Mouse (Mus musculus): ENCODE measurements around the gene 4931428F04Rik. TPM values are rescaled to one million over a fixed set of nuclear protein-coding genes. Genes with fewer than 3 reads are reported as not detected.

The 4931428F04Rik gene
- 46.1 and 50.8 TPM in 2 replicates for polyA plus RNA-seq (2014; fragmentation: Nextera tagmentation; extraction: Ambion mirVana)

DNA sequence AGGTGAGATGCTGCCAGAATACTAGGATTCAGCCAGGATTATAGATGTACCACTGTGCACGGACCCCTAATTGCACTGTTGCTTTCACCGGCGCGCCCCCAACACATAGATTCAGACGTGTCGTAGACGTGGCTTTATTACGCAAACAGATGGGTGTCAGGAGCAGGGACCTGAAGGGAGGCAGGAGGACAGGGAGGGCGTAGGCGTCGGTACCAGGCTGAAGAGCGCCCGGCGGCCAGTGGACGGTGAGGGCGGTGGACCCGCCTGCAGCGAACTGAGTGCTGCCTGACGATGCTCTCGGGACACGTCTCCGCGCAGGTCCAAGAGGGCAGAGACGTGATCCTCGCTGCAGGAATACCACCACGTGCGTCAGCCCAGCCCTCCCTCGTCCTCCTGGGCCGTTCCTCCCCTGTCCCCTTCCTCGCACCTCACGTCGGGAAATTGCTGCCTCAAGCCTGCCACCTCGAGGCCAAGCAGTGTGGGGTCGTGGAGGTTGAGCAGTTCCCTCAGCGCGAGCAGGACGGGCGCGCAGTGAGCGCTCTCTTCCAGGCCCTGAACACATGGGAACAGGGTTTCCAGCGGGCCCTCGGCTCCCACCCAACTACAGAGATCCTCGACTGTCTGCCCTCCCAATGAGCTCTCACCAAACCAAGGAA is at the start of gene 4931428F04Rik:
Gene 4931428F04Rik (minus strand): TSS at position 60 of the 656 bp plus-strand sequence.
- Histone ChIP-seq H3K27ac (ENCODE audit: low read depth, low read length) (peak within 1 kb of the TSS; percentile 67), H3K4me2 (ENCODE audit: low read depth) (peak within 1 kb of the TSS; percentile 74), H3K4me1 (ENCODE audit: control insufficient read depth, insufficient read depth, low read length) (0 out of 2 replicates have a peak, but pooled peaks cover 10% of the 10 kb centered on the region), H3K9me3 (ENCODE audit: control insufficient read depth, low read length) (no peaks in the 10 kb centered on the region), H3K9ac (ENCODE audit: low read length) (peak within 1 kb of the TSS; percentile 72), H3K4me3 (ENCODE audit: low read depth, low read length) (peak within 1 kb of the TSS; percentile 47), H3K27me3 (ENCODE audit: control insufficient read depth, insufficient read depth, low read length) (peaks cover 11% of the 10 kb centered on the region), H3K36me3 (ENCODE audit: control insufficient read depth, insufficient read depth, low read length) (no peaks in the 10 kb centered on the region)
- 2% methylated on average over 38 of the region's 43 CpGs for WGBS
- DNase-seq (ENCODE audit: low spot score) (peak; percentile 72), ATAC-seq (ENCODE audit: insufficient read depth, low FRiP score, low TSS enrichment) (peak; percentile 24)

DNA sequence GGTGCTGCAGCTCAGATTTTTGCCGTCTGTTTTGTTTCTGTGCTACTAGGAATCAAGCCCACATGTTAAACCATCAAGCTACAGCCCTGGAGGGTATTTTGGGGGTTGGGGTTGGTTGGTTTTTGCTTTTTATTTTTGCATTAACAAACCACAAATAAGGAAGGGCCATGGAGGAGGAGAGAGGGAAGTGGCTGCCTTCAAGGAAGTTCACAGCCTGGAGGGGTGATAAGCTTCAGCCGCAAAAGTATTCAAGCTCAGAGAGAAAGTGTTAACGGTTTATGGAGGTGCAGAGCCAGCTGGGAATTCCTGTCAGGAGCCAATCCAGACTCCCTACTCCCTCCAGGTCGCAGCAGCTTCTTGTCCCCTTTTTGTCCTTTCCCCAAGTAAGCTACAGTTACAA is 49.3 kb upstream of the 4931428F04Rik start:
- Histone ChIP-seq H3K4me3 (ENCODE audit: low read depth, low read length) (no peak overlapping the region), H3K27me3 (ENCODE audit: control insufficient read depth, insufficient read depth, low read length) (no peaks in the 10 kb centered on the region), H3K4me2 (ENCODE audit: low read depth) (no peak overlapping the region), H3K9ac (ENCODE audit: low read length) (no peak overlapping the region), H3K4me1 (ENCODE audit: control insufficient read depth, insufficient read depth, low read length) (no peaks in the 10 kb centered on the region), H3K36me3 (ENCODE audit: control insufficient read depth, insufficient read depth, low read length) (no peaks in the 10 kb centered on the region), H3K27ac (ENCODE audit: low read depth, low read length) (no peak overlapping the region), H3K9me3 (ENCODE audit: control insufficient read depth, low read length) (no peaks in the 10 kb centered on the region)
- 50% methylated on average over 4 of the region's 4 CpGs for WGBS
- no peak for ATAC-seq (ENCODE audit: insufficient read depth, low FRiP score, low TSS enrichment)
- no peak for DNase-seq (ENCODE audit: low spot score)

DNA sequence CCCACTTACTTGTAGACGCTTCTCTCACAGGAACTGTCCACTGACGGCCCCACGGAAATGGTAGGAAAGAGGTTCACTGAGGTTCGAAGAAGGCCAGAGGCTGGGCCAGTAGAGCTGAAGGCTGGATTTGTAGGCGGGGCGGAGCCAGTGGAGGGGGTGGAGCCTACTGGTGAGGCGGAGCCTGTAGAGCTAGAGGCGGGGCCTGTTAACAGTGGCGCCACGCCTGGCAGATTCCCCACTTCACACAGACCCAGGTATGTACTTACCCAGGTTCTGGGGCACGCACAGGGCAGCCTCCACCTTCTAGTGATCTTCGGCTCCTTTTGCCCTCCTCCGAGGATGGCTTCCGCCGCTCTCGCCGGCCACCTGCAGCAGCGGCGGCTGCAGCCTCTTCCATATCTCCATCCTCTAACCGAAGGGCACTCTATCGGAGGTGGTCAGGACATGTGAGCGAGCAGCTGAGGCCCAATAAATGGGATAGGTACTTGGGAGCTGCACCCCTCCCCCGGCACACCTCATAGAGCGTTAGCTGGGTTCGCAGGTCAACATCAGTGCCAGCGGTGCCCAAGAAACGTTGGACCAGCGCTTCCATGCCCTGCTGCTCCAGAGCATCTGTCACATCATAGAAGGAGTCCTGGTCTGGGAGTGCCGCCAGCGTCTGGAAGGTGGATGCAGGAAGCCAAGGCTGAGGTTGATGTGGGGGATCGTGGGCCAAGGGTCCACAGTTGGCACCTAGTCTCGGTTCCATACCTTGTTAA is 46.9 kb upstream of the 4931428F04Rik start:
- Histone ChIP-seq H3K4me2 (ENCODE audit: low read depth) (no peak overlapping the region), H3K4me1 (ENCODE audit: control insufficient read depth, insufficient read depth, low read length) (no peaks in the 10 kb centered on the region), H3K27ac (ENCODE audit: low read depth, low read length) (no peak overlapping the region), H3K4me3 (ENCODE audit: low read depth, low read length) (no peak overlapping the region), H3K36me3 (ENCODE audit: control insufficient read depth, insufficient read depth, low read length) (no peaks in the 10 kb centered on the region), H3K9ac (ENCODE audit: low read length) (no peak overlapping the region), H3K9me3 (ENCODE audit: control insufficient read depth, low read length) (no peaks in the 10 kb centered on the region), H3K27me3 (ENCODE audit: control insufficient read depth, insufficient read depth, low read length) (no peaks in the 10 kb centered on the region)
- WGBS = 45% methylated on average over 29 of the region's 32 CpGs
- DNase-seq (ENCODE audit: low spot score) (no peak), ATAC-seq (ENCODE audit: insufficient read depth, low FRiP score, low TSS enrichment) (0 out of 2 replicates have a peak, but pooled peaks have one; percentile 16)

DNA sequence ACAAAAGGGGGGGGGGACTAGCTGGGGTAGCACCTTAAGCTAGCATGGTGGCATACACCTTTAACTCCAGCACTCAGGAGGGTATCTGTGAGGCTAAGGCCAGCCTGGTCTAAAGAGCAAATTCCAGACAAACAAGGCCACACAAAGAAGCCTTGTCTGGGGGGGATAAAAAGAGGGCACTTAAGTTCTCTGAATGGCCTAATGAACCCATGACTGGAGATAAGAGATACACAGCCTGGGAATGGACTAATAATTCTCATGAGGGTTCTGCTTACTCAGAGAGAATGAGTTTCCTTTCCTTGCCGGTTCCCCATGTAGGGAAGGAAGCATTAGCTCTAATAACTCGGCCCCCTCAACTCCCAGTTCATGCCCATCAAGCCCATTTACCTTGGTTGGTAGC is 42.9 kb upstream of the 4931428F04Rik start:
- H3K36me3 ChIP-seq (ENCODE audit: control insufficient read depth, insufficient read depth, low read length) = peaks cover 19% of the 10 kb centered on the region
- H3K4me1 ChIP-seq (ENCODE audit: control insufficient read depth, insufficient read depth, low read length) = no peaks in the 10 kb centered on the region
- no peak overlapping the region for H3K4me3 ChIP-seq (ENCODE audit: low read depth, low read length)
- WGBS = 74% methylated on average over 2 of the region's 2 CpGs
- ATAC-seq (ENCODE audit: insufficient read depth, low FRiP score, low TSS enrichment) (no peak), DNase-seq (ENCODE audit: low spot score) (no peak)
- H3K9me3 ChIP-seq (ENCODE audit: control insufficient read depth, low read length) = no peaks in the 10 kb centered on the region
- no peak overlapping the region for H3K9ac ChIP-seq (ENCODE audit: low read length)
- H3K4me2 ChIP-seq (ENCODE audit: low read depth) = no peak overlapping the region
- no peak overlapping the region for H3K27ac ChIP-seq (ENCODE audit: low read depth, low read length)
- H3K27me3 ChIP-seq (ENCODE audit: control insufficient read depth, insufficient read depth, low read length) = no peaks in the 10 kb centered on the region

DNA sequence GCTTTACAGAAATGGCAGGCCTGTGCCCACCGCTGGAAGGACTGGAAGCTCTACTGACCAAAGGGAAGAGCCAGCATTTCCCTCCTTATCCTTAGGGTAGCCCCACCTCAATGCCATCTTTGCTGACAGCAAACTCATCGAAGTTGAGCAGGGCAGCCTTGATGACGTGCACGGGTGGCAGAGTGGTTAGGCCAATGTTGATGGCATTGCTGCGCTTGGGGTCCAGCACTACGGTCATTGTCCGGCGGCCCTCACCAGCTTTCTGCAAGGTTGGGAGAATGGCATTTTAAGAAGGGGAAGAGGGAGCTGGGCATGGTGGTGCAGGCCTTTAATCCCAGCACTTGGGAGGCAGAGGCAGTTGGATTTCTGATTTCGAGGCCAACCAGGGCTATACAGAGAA is 42.3 kb upstream of the 4931428F04Rik start:
- peaks cover 5% of the 10 kb centered on the region; the same call in 1 of the 2 replicates for H3K4me1 ChIP-seq (ENCODE audit: control insufficient read depth, insufficient read depth, low read length)
- ATAC-seq (ENCODE audit: insufficient read depth, low FRiP score, low TSS enrichment) (no peak), DNase-seq (ENCODE audit: low spot score) (no peak)
- H3K9ac ChIP-seq (ENCODE audit: low read length) = no peak overlapping the region
- no peak overlapping the region for H3K27ac ChIP-seq (ENCODE audit: low read depth, low read length)
- no peaks in the 10 kb centered on the region for H3K27me3 ChIP-seq (ENCODE audit: control insufficient read depth, insufficient read depth, low read length)
- 91% methylated on average over 9 of the region's 9 CpGs for WGBS
- H3K4me3 ChIP-seq (ENCODE audit: low read depth, low read length) = no peak overlapping the region
- peaks cover 19% of the 10 kb centered on the region for H3K36me3 ChIP-seq (ENCODE audit: control insufficient read depth, insufficient read depth, low read length)
- H3K4me2 ChIP-seq (ENCODE audit: low read depth) = no peak overlapping the region
- H3K9me3 ChIP-seq (ENCODE audit: control insufficient read depth, low read length) = no peaks in the 10 kb centered on the region

DNA sequence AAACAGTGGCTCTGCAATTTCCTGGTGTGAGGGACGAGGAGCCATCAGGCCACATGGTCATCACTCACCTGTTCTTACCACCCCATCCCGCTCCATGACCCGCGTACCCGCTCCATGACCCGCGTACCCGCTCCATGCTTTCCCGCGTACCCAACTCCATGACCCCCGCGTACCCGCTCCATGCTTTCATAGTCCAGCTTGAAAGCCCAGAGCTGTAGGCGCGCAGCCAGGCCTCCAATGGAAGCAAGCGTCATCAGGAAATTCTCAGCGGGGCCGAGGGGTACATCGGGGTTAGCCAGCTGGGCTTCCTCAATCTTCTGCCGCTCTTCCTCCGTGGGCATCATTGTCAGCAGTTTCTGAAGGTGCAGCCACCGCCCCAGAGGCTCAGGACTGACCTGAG is 41.8 kb upstream of the 4931428F04Rik start:
- H3K36me3 ChIP-seq (ENCODE audit: control insufficient read depth, insufficient read depth, low read length) = peaks cover 19% of the 10 kb centered on the region
- H3K4me2 ChIP-seq (ENCODE audit: low read depth) = no peak overlapping the region
- H3K4me1 ChIP-seq (ENCODE audit: control insufficient read depth, insufficient read depth, low read length) = peaks cover 5% of the 10 kb centered on the region; the same call in 1 of the 2 replicates
- 95% methylated on average over 22 of the region's 22 CpGs for WGBS
- H3K9me3 ChIP-seq (ENCODE audit: control insufficient read depth, low read length) = no peaks in the 10 kb centered on the region
- no peak overlapping the region for H3K27ac ChIP-seq (ENCODE audit: low read depth, low read length)
- H3K27me3 ChIP-seq (ENCODE audit: control insufficient read depth, insufficient read depth, low read length) = no peaks in the 10 kb centered on the region
- no peak overlapping the region for H3K4me3 ChIP-seq (ENCODE audit: low read depth, low read length)
- no peak overlapping the region for H3K9ac ChIP-seq (ENCODE audit: low read length)
- ATAC-seq (ENCODE audit: insufficient read depth, low FRiP score, low TSS enrichment) (no peak), DNase-seq (ENCODE audit: low spot score) (no peak)

DNA sequence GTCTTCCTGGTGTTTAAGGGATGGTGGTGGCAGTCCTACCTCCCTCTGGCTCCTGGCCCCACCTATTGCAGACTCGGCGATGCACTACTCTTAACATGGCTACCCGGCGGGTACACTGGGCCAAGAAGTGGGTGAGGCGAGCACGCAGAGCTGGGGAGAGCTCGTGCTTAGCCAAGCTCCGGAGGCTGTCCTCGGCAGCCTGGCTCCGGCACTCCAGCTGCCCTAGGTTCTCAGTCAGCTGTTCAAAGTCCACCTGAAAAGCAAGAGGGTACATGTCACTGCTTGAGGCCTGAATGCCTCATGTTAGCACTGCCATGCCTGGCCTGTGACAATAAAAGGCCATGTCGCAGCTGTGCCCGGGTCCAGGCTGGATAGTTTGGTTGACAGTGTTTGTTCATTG is 40.7 kb upstream of the 4931428F04Rik start:
- no peak overlapping the region for H3K4me2 ChIP-seq (ENCODE audit: low read depth)
- WGBS = 92% methylated on average over 12 of the region's 12 CpGs
- H3K9ac ChIP-seq (ENCODE audit: low read length) = no peak overlapping the region
- ATAC-seq (ENCODE audit: insufficient read depth, low FRiP score, low TSS enrichment) (no peak), DNase-seq (ENCODE audit: low spot score) (no peak)
- no peaks in the 10 kb centered on the region for H3K9me3 ChIP-seq (ENCODE audit: control insufficient read depth, low read length)
- H3K4me3 ChIP-seq (ENCODE audit: low read depth, low read length) = no peak overlapping the region
- peaks cover 6% of the 10 kb centered on the region for H3K4me1 ChIP-seq (ENCODE audit: control insufficient read depth, insufficient read depth, low read length)
- H3K27me3 ChIP-seq (ENCODE audit: control insufficient read depth, insufficient read depth, low read length) = no peaks in the 10 kb centered on the region
- H3K27ac ChIP-seq (ENCODE audit: low read depth, low read length) = no peak overlapping the region
- H3K36me3 ChIP-seq (ENCODE audit: control insufficient read depth, insufficient read depth, low read length) = peaks cover 19% of the 10 kb centered on the region

DNA sequence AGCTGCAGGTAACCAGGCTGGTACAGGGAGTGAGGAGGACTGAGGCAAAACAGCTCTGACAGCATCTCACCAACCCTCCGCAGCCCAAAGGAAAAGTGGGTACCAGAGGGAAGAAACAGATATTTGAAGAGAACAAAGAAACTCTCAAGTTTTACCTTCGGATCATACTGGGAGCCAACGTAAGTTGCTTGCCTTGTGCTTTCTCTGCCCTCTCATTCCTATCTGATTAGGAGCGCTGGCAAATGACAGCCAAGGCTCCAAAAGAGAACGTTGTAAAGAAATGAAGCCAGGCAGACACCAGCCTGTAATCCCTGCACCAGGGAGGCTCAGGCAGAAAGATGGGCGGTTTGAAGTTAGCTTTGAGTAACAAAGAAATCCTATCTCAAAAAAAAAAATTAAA is 37.3 kb upstream of the 4931428F04Rik start:
- no peaks in the 10 kb centered on the region for H3K9me3 ChIP-seq (ENCODE audit: control insufficient read depth, low read length)
- H3K4me3 ChIP-seq (ENCODE audit: low read depth, low read length) = peak overlapping the region; percentile 77
- H3K4me1 ChIP-seq (ENCODE audit: control insufficient read depth, insufficient read depth, low read length) = peaks cover 9% of the 10 kb centered on the region
- WGBS = 50% methylated on average over 6 of the region's 6 CpGs
- no peaks in the 10 kb centered on the region for H3K27me3 ChIP-seq (ENCODE audit: control insufficient read depth, insufficient read depth, low read length)
- H3K36me3 ChIP-seq (ENCODE audit: control insufficient read depth, insufficient read depth, low read length) = peaks cover 19% of the 10 kb centered on the region
- ATAC-seq (ENCODE audit: insufficient read depth, low FRiP score, low TSS enrichment) (0 out of 2 replicates have a peak, but pooled peaks have one; percentile 0), DNase-seq (ENCODE audit: low spot score) (no peak)
- H3K27ac ChIP-seq (ENCODE audit: low read depth, low read length) = no peak overlapping the region
- H3K9ac ChIP-seq (ENCODE audit: low read length) = peak overlapping the region; percentile 65
- H3K4me2 ChIP-seq (ENCODE audit: low read depth) = peak overlapping the region; percentile 87
